Mouse (Mus musculus): ENCODE measurements around the gene Mmp15. TPM values are rescaled to one million over a fixed set of nuclear protein-coding genes. Genes with fewer than 3 reads are reported as not detected.
"Not testable (repeated sequence)": the region's sequence is repeated elsewhere in the genome, so short reads cannot be mapped to it uniquely, and the experiment has no call there.

Mmp15 gene
- total RNA-seq, 2 experiments from 2014 or later, result 12.6 to 15.3 TPM

DNA sequence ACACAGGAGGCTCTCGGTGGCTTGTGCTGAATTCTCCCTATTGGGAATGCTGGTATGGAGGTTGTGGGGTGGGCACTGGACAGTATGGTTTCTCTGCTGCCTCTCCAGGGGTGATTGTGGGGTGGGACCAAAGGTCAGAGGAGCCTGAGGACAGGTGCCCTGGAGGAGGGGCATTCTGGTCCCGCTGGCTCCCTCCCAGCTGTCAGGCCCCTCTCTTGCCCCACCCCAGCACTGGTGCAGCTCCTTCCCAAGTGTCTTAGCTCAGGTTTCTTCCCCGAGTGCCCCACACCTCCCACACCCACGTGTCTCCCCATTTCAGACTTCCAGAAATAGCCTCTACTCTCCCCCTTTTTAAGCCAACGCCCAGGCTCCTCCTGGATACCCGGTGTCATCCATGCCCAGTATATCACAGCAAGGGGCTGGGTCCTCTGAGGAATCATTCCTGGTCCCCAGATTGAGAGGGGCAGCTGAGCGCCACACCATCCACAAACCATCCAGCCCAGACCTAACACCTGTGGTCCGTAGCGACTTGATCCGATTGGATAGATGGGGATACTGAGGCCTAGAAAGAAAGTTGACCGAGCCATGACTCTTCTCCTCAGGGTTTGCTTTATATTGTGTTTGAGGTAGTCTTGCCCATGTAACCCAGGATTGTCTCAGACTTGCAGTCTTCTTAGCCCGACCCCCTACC, 24.4 kb downstream of the Mmp15 start:
- DNase-seq (ENCODE audit: low spot score in 2 of 2), result no peak

DNA sequence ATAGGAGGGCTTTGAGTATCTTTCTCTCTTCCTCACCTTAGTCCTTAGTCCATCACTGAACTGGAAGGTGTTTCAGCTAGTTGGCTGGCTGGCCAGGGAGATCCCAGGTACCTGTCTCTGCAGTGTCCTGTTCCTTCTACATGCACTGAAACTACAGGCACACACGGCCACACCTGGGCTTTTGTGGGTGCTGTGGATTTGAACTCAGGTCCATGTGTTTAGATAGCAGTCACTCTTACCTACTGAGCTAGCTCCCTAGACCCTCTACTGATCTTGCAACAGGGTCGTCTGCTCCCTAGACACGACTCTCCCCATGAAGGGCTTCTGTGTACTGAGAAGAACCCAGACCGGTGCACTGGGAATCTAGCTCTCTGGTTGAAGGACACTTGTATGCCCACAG, 25.0 kb downstream of the Mmp15 start:
- no peak for DNase-seq (ENCODE audit: low spot score in 2 of 2)

DNA sequence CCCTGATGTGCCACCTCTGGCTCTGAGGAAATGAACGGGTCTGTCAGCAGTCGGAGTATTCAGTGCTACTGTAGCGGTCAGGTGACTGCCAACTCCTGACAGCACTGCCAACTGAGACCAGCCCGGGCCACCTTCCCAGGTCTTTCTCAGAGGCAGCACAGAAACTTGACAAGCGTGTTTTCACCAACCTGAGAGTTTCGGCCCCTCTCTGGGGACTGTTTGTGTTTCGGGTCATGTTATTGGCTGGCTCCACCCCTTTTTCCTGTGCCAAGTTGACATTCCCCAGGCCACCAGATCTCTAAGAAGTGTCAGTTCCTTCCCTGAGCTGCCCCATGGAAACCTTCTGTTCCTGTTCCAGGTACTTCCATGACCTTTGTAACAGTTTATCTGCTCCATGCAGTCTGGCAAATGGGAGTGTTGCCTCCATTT, 25.8 kb downstream of the Mmp15 start:
- no peak for DNase-seq (ENCODE audit: low spot score in 2 of 2)

DNA sequence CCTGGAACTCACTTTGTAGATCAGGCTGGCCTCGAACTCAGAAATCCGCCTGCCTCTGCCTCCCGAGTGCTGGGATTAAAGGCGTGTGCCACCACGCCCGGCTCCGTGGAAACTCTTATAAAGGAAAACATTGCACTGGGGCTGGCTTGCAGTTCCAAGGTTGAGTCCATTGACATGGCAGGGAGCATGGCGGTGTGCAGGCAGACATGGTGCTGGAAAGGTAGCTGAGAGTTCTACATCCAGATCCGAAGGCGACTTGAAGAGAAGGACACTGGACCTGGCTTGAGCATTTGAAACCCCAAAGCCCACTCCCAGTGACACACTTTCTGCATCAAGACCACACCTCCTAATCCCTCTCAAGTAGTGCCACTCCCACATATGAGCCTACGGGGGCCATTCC, 26.9 kb downstream of the Mmp15 start:
- DNase-seq (ENCODE audit: low spot score in 2 of 2), result not testable (repeated sequence)

DNA sequence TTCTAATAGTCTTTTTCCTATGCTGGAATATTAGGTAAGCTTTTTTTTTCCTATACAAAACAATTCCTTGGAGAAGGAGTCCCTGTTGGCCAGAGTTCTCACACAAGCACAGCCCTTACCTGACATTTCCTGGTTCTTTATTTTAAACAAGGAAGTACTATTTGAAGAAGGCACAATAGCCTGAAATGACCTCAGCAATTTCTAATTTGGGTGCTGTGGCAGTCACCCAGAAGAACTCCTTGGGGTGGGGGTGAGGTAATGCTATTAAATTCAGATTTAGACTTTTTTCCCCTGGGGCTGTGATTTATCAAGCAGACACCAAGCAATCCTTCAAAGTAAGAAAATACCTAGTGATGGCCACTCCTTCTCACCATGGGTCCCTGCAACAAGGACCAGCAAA, 28.9 kb downstream of the Mmp15 start:
- DNase-seq (ENCODE audit: low spot score in 2 of 2), result no peak

DNA sequence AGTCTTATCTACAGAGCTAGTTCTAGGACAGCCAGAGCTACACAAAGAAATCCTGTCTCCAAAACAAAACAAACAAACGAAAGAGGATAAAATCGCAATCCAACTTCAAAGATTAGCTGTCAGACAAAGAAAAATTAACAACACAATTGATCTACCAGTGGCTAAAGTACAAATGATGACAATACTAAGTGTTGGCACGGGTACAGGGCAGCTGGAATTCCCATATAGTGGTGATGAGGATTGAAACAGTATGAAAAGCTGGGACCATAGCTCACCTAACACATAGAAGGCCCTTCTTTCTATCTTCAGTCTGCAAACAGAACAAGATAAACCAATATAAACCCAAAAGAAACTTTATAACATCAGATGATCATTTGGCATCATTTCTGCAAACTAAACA, 29.5 kb downstream of the Mmp15 start:
- DNase-seq (ENCODE audit: low spot score in 2 of 2), result no peak

DNA sequence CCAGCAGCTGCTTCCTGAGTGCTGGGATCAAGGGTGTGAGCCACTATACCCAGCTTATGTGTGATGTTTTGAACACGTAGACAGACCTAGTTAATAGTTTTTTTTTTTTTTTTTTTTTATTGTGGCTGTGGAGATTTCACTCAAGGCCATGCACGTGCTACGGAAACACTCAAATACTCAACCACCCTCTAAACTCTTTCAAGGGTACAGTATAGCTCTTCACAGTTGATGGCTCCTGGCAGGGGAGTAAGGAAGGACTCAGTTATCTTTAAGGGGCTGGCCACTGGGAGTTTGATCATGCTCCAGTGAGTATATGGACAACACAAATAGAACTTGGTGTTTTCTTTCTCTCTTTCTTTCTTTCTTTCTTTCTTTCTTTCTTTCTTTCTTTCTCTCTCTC, 32.4 kb downstream of the Mmp15 start:
- no peak for DNase-seq (ENCODE audit: low spot score in 2 of 2)

DNA sequence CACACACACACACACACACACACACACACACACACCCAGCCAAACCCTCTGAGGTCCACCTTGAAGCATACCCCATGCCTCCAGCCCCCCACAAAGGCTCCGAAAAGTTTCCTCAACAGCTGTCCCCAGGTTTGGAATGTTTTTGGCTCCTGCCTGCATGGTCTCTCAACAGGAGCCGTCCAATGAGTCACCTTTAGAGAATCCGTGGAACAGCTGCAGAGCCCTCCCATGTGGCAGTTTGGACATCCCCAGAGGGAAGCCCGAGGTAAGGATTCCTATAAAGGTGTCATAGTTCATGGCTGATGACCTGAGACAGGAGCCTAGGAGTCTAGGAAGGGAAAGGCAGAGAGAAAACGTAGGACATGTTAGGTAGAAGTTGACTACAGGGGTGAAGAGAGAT, 34.0 kb downstream of the Mmp15 start:
- no peak for DNase-seq (ENCODE audit: low spot score in 2 of 2)

DNA sequence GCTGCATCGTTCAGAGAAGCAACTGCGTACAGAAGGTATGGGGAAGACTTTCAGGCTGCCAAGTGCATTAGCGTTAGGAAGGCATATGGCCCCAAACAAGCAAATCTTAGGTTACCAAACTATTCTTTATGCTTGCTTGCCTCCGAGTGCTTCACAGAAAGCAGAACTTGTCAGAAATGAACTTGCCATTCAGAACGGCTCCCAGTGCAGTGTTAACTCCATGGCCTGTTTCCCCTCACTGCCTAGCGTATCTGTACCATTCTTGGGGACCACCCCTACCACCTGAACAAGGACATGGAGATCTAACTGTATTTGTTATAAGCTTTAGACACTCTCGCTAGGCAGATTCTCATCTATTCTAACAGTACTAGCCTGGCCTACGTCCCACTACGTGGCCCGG, 35.2 kb downstream of the Mmp15 start:
- DNase-seq (ENCODE audit: low spot score in 2 of 2), result no peak

DNA sequence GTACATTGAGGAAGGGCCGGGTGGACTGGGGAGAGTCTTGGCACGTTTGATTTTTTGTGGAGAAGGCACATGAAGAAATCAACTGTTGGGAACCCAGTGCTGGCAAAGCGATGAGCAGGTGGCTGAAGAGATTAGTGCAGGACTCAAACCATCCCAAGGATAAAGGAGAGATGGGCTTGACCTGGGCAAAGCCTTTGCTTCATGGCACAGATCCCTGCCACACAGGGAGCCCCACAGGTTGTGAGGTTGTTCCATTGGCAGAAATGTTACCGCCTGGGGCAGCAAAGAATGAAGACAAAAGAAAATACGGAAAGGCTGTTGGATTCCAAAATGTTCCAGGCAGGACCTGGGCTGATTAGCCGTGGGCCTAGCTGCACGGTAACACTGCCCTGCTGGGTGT, 35.9 kb downstream of the Mmp15 start:
- no peak for DNase-seq (ENCODE audit: low spot score in 2 of 2)

DNA sequence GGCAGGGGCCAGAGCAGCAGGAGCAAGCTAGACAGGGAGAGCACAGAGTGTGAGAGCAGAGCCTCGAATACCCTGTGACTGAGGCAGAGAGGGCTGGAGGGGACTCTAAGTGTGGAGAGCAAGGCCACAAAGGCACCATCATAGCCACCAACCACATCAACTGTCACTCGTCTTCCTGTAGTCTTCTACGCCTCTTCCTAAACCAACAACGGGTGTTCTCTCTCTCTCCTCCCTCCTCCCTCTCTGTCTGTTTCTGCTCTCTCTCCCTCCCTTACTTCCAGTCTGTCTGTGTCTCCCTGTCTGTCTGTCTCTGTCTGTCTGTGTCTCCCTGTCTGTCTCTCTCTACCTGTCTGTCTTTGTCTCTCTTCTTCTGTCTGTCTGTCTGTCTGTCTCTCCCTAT, 38.2 kb downstream of the Mmp15 start:
- no peak for DNase-seq (ENCODE audit: low spot score in 2 of 2)

DNA sequence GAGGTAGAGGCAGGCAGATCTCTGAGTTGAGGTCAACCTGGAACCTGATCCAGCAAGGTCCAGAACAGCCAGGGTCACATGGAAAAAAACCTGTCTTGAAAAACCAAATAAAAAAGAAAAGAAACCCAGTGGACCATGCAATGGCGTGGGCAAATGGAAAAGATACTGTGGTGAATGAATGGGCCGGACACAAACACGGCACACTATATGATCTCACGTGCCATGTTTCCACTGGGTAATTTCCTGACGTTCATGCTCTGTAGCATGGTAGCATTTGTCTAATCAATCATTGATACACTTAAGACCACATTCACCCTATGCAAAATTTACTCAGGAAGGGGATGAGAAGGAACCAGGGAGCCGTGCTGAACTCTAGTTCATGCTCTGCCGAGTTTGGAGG, 39.0 kb downstream of the Mmp15 start:
- DNase-seq (ENCODE audit: low spot score in 2 of 2), result no peak

DNA sequence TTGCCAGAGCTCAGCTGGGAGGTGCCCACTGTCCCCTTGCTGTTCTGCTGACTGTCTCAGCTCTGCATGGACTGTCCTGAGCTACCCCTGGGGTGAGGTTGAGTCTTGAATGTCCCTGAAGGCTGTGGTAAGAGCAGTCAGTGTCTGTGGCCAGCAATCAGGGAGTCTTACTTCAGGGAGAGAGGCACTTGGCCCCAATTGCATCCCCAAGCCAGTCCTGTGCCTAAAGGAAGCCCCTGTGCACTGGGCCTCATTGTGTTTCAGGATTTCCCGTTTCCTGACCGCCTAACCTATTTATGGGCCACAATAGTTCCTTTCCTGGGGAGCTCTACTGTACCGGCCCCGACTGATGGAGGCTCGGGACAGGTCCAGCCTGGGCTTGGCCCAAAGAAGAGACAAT, 40.5 kb downstream of the Mmp15 start:
- DNase-seq (ENCODE audit: low spot score in 2 of 2), result no peak

DNA sequence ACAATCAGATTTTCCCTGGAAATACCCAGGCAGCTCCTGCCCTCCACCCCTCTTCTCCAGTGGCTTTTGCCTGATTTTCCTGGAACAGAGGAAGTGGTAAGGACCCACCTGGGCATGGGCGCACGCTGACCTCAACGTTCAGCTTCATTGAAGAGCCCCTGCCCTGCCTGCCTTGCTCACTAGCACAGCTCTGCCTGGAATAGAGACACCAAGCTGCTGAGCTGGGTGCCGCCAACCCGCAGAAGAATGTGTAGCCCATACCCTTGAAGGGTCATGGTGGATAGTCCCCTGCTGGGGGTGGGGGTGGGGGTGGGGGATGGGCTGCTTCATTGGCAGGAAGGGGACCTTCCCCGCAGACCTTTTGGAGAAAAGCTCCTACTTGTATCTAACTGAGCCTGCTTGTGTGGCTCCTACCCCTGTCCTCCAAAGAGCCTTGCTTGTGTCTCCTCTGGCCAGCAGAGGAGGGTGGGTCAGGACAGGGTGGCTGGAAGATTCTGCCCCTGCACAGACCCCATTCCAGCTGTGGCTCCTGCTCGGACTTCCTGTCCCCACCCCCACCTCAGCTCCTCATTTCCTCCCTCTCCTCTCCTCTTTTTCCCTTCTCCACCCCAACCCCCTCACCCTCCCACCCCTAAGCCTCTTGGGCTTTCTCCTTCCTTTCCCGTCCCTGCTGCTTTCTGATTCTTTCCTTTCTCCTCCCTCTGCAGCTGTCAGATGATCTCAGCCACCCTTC, 43.3 kb downstream of the Mmp15 start:
- DNase-seq (ENCODE audit: low spot score in 2 of 2), result no peak

DNA sequence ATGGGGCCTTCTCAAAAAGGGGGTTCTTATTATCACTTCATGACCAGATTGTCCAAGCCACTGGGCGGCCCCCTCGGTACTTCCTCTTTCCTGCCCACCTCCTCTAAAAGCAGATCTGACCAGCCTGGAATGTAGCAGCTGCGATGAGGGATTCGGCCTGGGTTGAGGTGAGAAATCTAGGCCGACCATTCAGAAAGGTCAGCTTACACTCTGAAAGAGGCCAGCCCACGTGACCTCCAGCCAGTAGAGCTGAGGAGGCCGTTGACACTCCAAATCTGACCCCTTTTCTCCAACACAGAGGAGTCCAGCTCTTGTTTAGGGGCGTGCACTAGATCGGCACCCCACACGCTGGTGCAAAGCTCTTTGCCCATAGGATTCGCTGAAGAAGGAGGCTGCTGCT, 44.7 kb downstream of the Mmp15 start:
- no peak for DNase-seq (ENCODE audit: low spot score in 2 of 2)

DNA sequence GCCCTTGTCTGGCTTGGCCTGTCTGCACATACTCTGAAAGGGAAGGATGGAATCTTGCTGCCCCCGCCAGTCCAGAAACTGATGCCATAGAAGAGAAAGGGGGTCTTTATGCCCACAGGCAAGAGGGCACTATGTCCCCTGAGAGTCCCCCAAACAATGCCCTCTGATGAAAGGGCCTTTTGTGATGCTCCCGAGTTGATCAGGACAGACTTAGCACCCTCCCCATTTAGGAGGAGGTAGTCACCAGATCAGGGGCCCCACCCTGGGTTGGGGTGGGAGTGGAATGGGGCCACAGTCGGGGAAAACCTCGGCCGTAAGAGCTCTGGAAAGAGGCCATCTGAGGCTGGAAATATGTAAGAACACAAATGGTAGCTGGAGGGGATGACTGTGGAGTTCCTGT, 45.1 kb downstream of the Mmp15 start:
- no peak for DNase-seq (ENCODE audit: low spot score in 2 of 2)

DNA sequence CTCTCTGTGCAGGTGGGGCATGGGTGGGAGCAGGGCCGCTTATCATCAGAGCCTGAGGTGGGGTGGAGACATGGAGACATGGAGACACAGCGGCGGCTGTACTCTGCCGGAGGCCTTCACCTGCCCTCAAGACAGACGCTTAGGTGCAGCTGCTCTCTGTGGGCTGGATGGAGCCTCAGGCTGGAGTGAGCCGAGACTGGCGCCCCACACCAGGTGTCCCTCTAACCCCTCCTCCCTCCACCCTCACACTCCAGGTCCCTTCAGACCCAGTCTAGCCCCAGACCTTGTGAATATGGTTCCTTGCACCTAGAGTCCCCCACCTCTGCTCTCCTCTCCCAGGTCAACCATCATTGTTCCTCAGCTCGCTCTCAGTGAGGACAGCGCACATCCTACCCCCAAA, 47.1 kb downstream of the Mmp15 start:
- no peak for DNase-seq (ENCODE audit: low spot score in 2 of 2)

DNA sequence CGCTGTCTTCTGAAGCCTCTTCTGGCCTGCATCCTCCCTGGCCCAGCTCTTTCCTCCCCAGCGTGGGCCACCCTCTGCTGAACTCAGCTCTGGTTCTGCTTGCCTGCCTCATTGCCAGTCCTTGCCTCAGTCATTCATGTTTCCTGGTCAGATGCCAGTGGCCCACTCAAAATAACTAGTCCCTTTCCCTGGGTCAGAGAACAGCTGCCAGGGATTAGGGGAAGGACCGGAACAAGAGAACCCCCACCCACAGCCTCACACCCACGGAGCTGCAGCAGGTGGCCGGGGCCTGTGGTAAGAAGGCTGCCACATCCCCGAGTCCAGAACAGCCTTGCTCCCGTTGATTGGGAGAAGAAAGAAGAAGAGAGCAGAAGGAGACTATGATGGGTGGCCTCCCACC, 49.0 kb downstream of the Mmp15 start:
- DNase-seq (ENCODE audit: low spot score in 2 of 2), result no peak

DNA sequence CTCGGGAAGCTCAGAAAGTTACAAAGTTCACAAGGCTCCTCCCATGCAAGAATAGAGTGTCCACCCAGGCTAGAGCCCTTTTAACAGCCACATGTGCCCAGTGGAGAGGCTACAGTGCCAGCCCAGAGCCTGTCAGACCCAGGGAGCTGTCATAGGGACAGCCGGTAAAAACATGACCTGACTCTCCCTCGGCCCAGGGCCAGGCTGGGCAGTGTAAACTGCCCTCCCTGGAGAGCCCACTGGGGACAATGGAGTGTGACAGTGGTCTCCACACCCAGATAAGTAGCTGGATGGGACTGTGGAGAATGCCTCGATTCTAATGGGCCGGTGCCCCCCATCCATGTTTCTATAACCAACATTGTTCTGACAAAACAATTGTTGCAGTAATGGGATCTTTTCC, 57.5 kb downstream of the Mmp15 start:
- DNase-seq (ENCODE audit: low spot score in 2 of 2), result no peak

DNA sequence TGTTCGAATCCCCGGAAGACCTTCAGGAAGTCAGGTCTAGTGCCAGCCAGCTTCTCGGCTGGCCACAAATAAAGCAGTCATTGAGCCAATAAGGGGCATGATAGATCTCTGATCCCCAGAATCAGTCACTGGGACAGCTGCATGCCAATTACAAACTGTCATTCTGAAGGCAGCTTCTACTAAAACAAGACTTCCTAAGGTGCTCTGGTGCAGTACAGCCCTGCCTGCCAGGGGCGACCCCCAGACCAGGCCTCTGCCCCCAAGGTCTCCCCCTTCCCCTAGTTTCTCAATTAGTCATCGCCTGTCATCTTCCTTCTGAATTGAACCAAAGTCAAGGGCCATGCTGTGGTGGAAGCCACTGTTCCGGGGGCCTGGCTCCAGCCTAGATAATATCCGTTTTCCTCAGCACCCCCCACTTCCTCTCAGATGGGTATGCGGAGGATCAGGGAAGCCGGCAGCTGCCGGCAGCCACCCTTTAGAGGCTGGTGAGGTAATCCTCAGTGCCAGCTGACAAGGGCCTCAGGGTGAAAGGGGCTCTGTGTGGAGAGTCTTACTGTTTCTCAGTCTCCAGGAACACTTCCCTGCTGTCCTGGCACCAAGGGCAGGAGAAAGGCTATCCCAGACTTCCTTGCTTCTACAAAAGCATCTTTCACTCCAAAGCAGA, 59.4 kb downstream of the Mmp15 start:
- DNase-seq (ENCODE audit: low spot score in 2 of 2), result no peak

DNA sequence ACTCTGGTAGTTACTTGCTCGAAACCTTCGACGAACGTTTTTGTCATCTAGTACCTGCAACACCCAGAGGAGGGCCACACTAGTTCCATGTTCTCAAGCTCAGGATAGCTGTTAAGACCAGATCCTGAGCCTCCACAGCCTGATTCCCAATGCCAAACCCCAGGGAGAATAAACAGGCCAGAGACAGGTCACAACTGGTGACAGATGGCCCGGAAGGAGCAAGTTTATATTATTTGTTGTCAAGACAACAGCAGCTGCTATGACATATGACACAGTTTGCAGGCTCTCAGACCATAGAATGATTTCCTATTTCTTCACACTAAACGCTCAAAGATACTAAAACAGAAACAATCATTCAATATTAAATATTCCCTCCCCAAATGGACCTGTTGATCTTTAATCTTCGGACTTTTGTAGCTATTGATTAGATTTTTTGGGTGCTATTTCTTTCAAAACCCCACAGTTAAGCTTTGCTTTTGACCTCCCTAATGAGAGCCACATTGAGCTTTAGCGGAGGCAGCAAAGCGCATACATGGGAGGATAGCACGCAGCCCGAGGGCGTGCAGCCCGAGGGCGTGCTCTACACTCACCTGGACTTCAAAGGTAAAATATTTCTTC, 70.2 kb downstream of the Mmp15 start:
- DNase-seq (ENCODE audit: low spot score in 2 of 2), result no peak

Measured in left cerebral cortex, adult 18-20 months (tissue).